Mouse (Mus musculus): Measurements from ENCODE around the gene Mff. TPM values are rescaled to one million over a fixed set of nuclear protein-coding genes. Genes with fewer than 3 reads are reported as not detected.

Gene Mff
- total RNA-seq (2017) = 127 and 128 TPM in 2 replicates

GRCm38 (mm10) chr1:82724339-82725025, at the start of gene Mff:
Mff (plus strand) TSS chr1:82724890.
- peak; percentile 99 for ATAC-seq (ENCODE audit: extremely low read depth, insufficient number of reproducible peaks, low FRiP score, poor library complexity, severe bottlenecking)

GRCm38 (mm10) chr1:82686328-82686727, 38.4 kb upstream of the Mff start:
- no peak for ATAC-seq (ENCODE audit: extremely low read depth, insufficient number of reproducible peaks, low FRiP score, poor library complexity, severe bottlenecking)

- no peak for ATAC-seq (ENCODE audit: extremely low read depth, insufficient number of reproducible peaks, low FRiP score, poor library complexity, severe bottlenecking)
Observed at GRCm38 (mm10) chr1:82686866-82687265, 37.8 kb upstream of the Mff start.

- ATAC-seq (ENCODE audit: extremely low read depth, insufficient number of reproducible peaks, low FRiP score, poor library complexity, severe bottlenecking) = no peak
Observed at GRCm38 (mm10) chr1:82687931-82688330, 36.8 kb upstream of the Mff start.

GRCm38 (mm10) chr1:82695915-82696314, 28.8 kb upstream of the Mff start:
- no peak for ATAC-seq (ENCODE audit: extremely low read depth, insufficient number of reproducible peaks, low FRiP score, poor library complexity, severe bottlenecking)

GRCm38 (mm10) chr1:82717816-82718512, 6.7 kb upstream of the Mff start:
- ATAC-seq (ENCODE audit: extremely low read depth, insufficient number of reproducible peaks, low FRiP score, poor library complexity, severe bottlenecking) = no peak

- ATAC-seq (ENCODE audit: extremely low read depth, insufficient number of reproducible peaks, low FRiP score, poor library complexity, severe bottlenecking) = peak; percentile 74
Observed at GRCm38 (mm10) chr1:82725026-82725874, 560 bp downstream of the Mff start.

GRCm38 (mm10) chr1:82725875-82726185, 1.1 kb downstream of the Mff start:
- no peak for ATAC-seq (ENCODE audit: extremely low read depth, insufficient number of reproducible peaks, low FRiP score, poor library complexity, severe bottlenecking)

- ATAC-seq (ENCODE audit: extremely low read depth, insufficient number of reproducible peaks, low FRiP score, poor library complexity, severe bottlenecking) = no peak
Observed at GRCm38 (mm10) chr1:82726482-82726881, 1.8 kb downstream of the Mff start.

GRCm38 (mm10) chr1:82733357-82733756, 8.7 kb downstream of the Mff start:
- ATAC-seq (ENCODE audit: extremely low read depth, insufficient number of reproducible peaks, low FRiP score, poor library complexity, severe bottlenecking) = no peak

- no peak for ATAC-seq (ENCODE audit: extremely low read depth, insufficient number of reproducible peaks, low FRiP score, poor library complexity, severe bottlenecking)
Observed at GRCm38 (mm10) chr1:82738066-82738465, 13.4 kb downstream of the Mff start.

- ATAC-seq (ENCODE audit: extremely low read depth, insufficient number of reproducible peaks, low FRiP score, poor library complexity, severe bottlenecking) = no peak
Observed at GRCm38 (mm10) chr1:82741539-82741938, 16.8 kb downstream of the Mff start.

GRCm38 (mm10) chr1:82743962-82744361, 19.3 kb downstream of the Mff start:
- ATAC-seq (ENCODE audit: extremely low read depth, insufficient number of reproducible peaks, low FRiP score, poor library complexity, severe bottlenecking) = no peak

- no peak for ATAC-seq (ENCODE audit: extremely low read depth, insufficient number of reproducible peaks, low FRiP score, poor library complexity, severe bottlenecking)
Observed at GRCm38 (mm10) chr1:82746408-82746807, 21.7 kb downstream of the Mff start.

GRCm38 (mm10) chr1:82747714-82748452, 23.2 kb downstream of the Mff start:
- ATAC-seq (ENCODE audit: extremely low read depth, insufficient number of reproducible peaks, low FRiP score, poor library complexity, severe bottlenecking) = no peak

- no peak for ATAC-seq (ENCODE audit: extremely low read depth, insufficient number of reproducible peaks, low FRiP score, poor library complexity, severe bottlenecking)
Observed at GRCm38 (mm10) chr1:82759520-82759919, 34.8 kb downstream of the Mff start.

GRCm38 (mm10) chr1:82761454-82762169, 36.9 kb downstream of the Mff start:
- peak; percentile 44; the same call in 1 of the 2 replicates for ATAC-seq (ENCODE audit: extremely low read depth, insufficient number of reproducible peaks, low FRiP score, poor library complexity, severe bottlenecking)

GRCm38 (mm10) chr1:82762274-82762673, 37.6 kb downstream of the Mff start:
- no peak for ATAC-seq (ENCODE audit: extremely low read depth, insufficient number of reproducible peaks, low FRiP score, poor library complexity, severe bottlenecking)

GRCm38 (mm10) chr1:82766227-82766626, 41.5 kb downstream of the Mff start:
- no peak for ATAC-seq (ENCODE audit: extremely low read depth, insufficient number of reproducible peaks, low FRiP score, poor library complexity, severe bottlenecking)
